Mouse (Mus musculus): ENCODE results near the gene Ttl.

- no peak for TF ChIP-seq CTCF (IDR thresholded peaks at IDR 0.05; ENCODE audit: insufficient read depth, low read length)
- no peak for TF ChIP-seq POLR2A (IDR thresholded peaks at IDR 0.05; ENCODE audit: borderline replicate concordance, extremely low read depth, low read depth, low read length)
Observed at GRCm38 (mm10) chr2:129092810-129093209, 27.1 kb downstream of the Ttl start.
